Mouse (Mus musculus) T-helper 1 cell (primary cell): ENCODE data around the gene Tbc1d19.

Source experiments
- in situ Hi-C: fragments of 300-600 bp; cut with MboI, MseI; formaldehyde crosslinking; loops from one replicate; pipeline ENCODE4 v1.15.1; 2025; ENCODE audit warnings: high pct_unique_total_duplicates

The Tbc1d19 gene

DNA sequence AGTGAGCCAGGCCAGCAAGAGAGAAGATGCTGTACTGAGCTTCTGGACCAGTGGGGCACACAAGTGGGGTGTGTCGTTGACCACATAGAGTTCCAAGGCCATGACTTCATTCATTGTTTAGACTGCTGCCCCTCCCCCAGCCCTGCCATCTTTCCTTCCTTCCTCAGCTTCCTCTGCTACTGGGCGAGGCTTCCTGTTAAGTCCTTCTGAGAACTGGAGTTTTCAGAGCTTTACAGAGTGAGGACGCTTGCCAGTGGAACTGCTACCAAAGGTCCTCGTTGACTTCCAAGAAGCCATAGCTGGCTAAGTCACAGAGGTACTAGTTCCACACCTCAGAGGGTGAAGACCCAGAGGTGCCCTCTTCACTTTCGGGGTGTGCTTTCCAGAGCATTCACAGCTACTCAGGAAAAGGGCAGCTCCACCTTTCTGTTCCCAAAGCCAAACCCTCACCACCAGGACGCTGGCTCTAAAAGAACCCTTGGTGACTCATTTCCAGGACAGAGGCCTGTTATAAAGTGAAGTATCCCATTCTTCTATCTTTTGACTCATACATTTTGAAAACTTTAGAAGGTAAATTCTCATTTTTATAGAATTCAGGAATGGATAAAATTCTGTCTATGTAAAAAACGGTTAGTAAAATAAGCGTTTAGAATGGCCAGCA is 139.3 kb downstream of the Tbc1d19 start:
- in situ Hi-C loops: loop anchor here (5.0 kb wide), 1 partner anchor 86 kb away; no protein-coding TSS in a partner anchor

GRCm38 (mm10) chr5:53950189-53950588 is 140.8 kb downstream of the Tbc1d19 start:
- in situ Hi-C loops: no loop called here

DNA sequence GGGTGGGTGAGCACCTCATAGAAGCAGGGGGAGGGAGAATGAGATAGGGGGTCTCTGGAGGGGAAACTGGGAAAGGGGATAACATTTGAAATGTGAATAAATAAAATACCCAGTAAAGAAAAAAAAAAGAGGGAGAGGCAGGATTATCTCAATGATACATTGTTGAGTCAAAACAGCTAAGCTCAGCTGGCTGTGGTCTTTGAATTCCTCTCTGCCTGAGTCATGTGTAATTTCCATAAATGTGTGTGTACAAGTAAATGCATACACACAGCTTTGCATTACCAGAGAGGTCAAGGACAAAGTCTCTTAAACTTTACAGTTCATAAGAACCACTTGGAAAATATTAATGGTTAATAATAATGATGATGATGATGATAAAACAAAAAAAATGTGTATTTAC is 143.8 kb downstream of the Tbc1d19 start:
- in situ Hi-C loops: no loop called here
